Mouse (Mus musculus) embryonic fibroblast, embryonic 13.5 days (primary cell): Measurements from ENCODE around the gene Gtpbp2.

ENCODE experiments used
- CTCF ChIP-seq: IDR thresholded peaks from 2 replicates; pipeline ENCODE4 v1.5.1; 2011; ENCODE audit warnings: mild to moderate bottlenecking, control low read depth, low read length, moderate library complexity, borderline replicate concordance; ENCODE audit not compliant: insufficient read depth
- POLR2A ChIP-seq: IDR thresholded peaks from 2 replicates; pipeline ENCODE4 v1.6.1; 2011; ENCODE audit warnings: low read depth, mild to moderate bottlenecking, control low read depth, low read length, moderate library complexity

GRCm38 (mm10) chr17:46168318-46168717 is 7.5 kb downstream of the Gtpbp2 start:
- TF ChIP-seq CTCF: no peak
- TF ChIP-seq POLR2A: no peak
